In the genomic region with DNA sequence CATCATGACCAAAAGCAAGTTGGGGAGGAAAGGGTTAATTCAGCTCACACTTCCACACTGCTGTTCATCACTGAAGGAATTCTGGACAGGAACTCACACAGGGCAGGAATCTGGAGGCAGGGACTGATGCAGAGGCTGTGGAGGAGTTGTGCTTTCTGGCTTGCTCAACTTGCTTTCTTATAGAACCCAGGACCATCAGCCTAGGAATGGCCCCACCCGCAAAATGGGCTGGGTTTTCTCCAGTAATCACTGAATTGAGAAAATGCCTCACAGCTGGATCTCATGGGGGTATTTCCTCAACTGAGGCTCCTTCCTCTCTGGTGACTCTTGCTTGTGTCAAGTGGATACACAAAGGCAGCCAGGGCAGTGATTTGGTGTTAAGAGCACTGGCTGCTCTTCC, we compare ENCODE assay signal across 25 mouse cellular contexts. TPM values are rescaled to one million over a fixed set of nuclear protein-coding genes. Genes with fewer than 3 reads are reported as not detected.
"Had no signal": no experiment of that assay in that cellular context is flagged by ENCODE, and none has a peak within 500 bp of the region (broad histone marks: within the 10 kb centered on the region; RNA-seq: fewer than 3 reads in every experiment).

No protein-coding gene starts in this region.

- DNase-seq: gastrocnemius, adult 2 months; gastrocnemius, postnatal 10 days; gastrocnemius, postnatal 25 days; heart, adult 18-20 months; heart, postnatal 10 days; heart, postnatal 36 days; kidney, adult 11 months; kidney, adult 8-10 months; kidney, postnatal 10 days; kidney, postnatal 25 days; kidney, postnatal 4 days; liver; liver, embryonic 13.5 days had no signal

- H3K4me3 ChIP-seq: gastrocnemius, adult 2 months; heart, embryonic 10.5 days; heart, embryonic 12.5 days; hindbrain, embryonic 13.5 days; hindbrain, embryonic 15.5 days; layer of hippocampus, adult 2 months; left cerebral cortex, adult 2 months; limb, embryonic 10.5 days; limb, embryonic 12.5 days; liver, embryonic 13.5 days; liver, embryonic 15.5 days had no signal

- H3K27me3 ChIP-seq: heart, embryonic 12.5 days; hindbrain, embryonic 13.5 days; hindbrain, embryonic 15.5 days; limb, embryonic 12.5 days had no signal

- H3K9me3 ChIP-seq: heart, embryonic 10.5 days; heart, embryonic 12.5 days; hindbrain, embryonic 13.5 days; hindbrain, embryonic 15.5 days; limb, embryonic 10.5 days; limb, embryonic 12.5 days; liver, embryonic 13.5 days; liver, embryonic 15.5 days had no signal

- H3K4me1 ChIP-seq: heart, embryonic 12.5 days had no signal

- ATAC-seq: hindbrain, postnatal 0 days; intestine, embryonic 16.5 days had no signal

- H3K9ac ChIP-seq: heart, embryonic 12.5 days; hindbrain, embryonic 13.5 days; hindbrain, embryonic 15.5 days; limb, embryonic 12.5 days; liver, embryonic 13.5 days; liver, embryonic 15.5 days had no signal

- H3K27ac ChIP-seq: gastrocnemius, adult 2 months; heart, embryonic 10.5 days; hindbrain, embryonic 13.5 days; hindbrain, embryonic 15.5 days; hindbrain, postnatal 0 days; layer of hippocampus, adult 2 months; left cerebral cortex, adult 2 months; limb, embryonic 10.5 days; limb, embryonic 12.5 days; liver, embryonic 13.5 days; liver, embryonic 15.5 days had no signal

- H3K36me3 ChIP-seq: heart, embryonic 12.5 days; liver, embryonic 13.5 days; liver, embryonic 15.5 days had no signal

RNA-seq across cellular contexts. Expression of a gene that starts 48.9 kb away (rescaled TPM):
- total RNA-seq: granulocyte monocyte progenitor cell, adult 5-6 weeks had no signal
- polyA plus RNA-seq: intestine, embryonic 16.5 days; liver, embryonic 13.5 days; liver, embryonic 15.5 days had no signal
